Comparison of ENCODE assay signal across 8 mouse cellular contexts in the genomic region with DNA sequence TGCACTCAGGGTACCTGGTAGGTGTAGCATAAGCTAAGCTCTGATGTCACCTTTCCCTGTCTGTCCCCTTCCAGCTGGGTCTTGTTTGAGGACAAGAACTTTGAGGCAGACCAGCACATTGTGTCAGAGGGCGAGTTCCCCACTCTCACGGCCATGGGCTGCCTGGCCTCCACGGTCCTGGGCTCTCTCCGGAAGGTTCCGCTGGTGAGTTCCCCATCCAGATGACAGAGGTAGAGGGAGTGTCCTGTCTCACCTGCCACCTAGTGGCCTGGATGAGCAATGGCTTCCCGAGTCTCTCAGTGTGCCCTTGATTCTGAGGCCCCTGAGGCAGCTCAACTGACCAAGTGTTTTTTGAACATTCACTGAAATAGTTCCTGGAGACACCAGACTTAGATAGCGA. TPM values are rescaled to one million over a fixed set of nuclear protein-coding genes. Genes with fewer than 3 reads are reported as not detected.
DNase-seq lines count a peak whose midpoint lies in the region; ATAC-seq and TF ChIP-seq lines count a peak whose summit lies in the region.

No protein-coding gene starts in this region.

- no peak overlapping the region for H3K9ac ChIP-seq in intestine, embryonic 15.5 days

- intact Hi-C loops in heart, postnatal 25 days (cut with DNase I) = loop anchor here (5.0 kb wide), 1 partner anchor 50 kb away; no protein-coding TSS in a partner anchor

- peaks cover 7% of the 10 kb centered on the region; the same call in 1 of the 2 replicates for H3K27me3 ChIP-seq in heart, embryonic 10.5 days (ENCODE audit: insufficient read depth, poor library complexity, severe bottlenecking)
- H3K27me3 ChIP-seq in intestine, embryonic 15.5 days (replicated peaks) = no peaks in the 10 kb centered on the region

- DNase-seq in heart, embryonic 10.5 days (ENCODE audit: low spot score) = peak; percentile 79
- DNase-seq in heart, postnatal 25 days (ENCODE audit: low spot score) = no peak
- peak; percentile 79 for DNase-seq in R1 (ENCODE audit: low read depth, low spot score)
- peak; percentile 41 for DNase-seq in embryo, embryonic 9.5 days (ENCODE audit: extremely low spot score)
- DNase-seq in lung, adult 2 months = peak; percentile 38
- no peak for DNase-seq in layer of hippocampus, postnatal 14 days (ENCODE audit: low spot score in 2 of 2)

- H3K27ac ChIP-seq in heart, embryonic 10.5 days = no peak overlapping the region
- H3K27ac ChIP-seq in intestine, embryonic 15.5 days = no peak overlapping the region

- 42% methylated on average over 7 of the region's 7 CpGs for WGBS in heart, embryonic 10.5 days
- WGBS in intestine, embryonic 15.5 days = 32% methylated on average over 7 of the region's 7 CpGs
- WGBS in lung, adult 2 months = 17% methylated on average over 7 of the region's 7 CpGs

- no peak overlapping the region for H3K4me2 ChIP-seq in intestine, embryonic 15.5 days (replicated peaks)

- H3K9me3 ChIP-seq in heart, embryonic 10.5 days = no peaks in the 10 kb centered on the region
- no peaks in the 10 kb centered on the region for H3K9me3 ChIP-seq in intestine, embryonic 15.5 days

- H3K36me3 ChIP-seq in heart, embryonic 10.5 days = no peaks in the 10 kb centered on the region
- peaks cover 5% of the 10 kb centered on the region; the same call in 1 of the 2 replicates for H3K36me3 ChIP-seq in intestine, embryonic 15.5 days

- no peak overlapping the region for H3K4me3 ChIP-seq in heart, embryonic 10.5 days
- H3K4me3 ChIP-seq in intestine, embryonic 15.5 days (replicated peaks) = no peak overlapping the region
- H3K4me3 ChIP-seq in lung, adult 2 months (replicated peaks; ENCODE audit: extremely low read depth, low read depth, low read length) = no peak overlapping the region

- ATAC-seq in intestine, embryonic 15.5 days = peak; percentile 72
- peak; percentile 92 for ATAC-seq in neutrophil, adult 5-6 weeks (ENCODE audit: extremely low read depth, insufficient number of reproducible peaks, low FRiP score, poor library complexity, severe bottlenecking)

- peaks cover 8% of the 10 kb centered on the region for H3K4me1 ChIP-seq in heart, embryonic 10.5 days
- 0 out of 2 replicates have a peak, but pooled peaks cover 5% of the 10 kb centered on the region for H3K4me1 ChIP-seq in intestine, embryonic 15.5 days (replicated peaks)
- H3K4me1 ChIP-seq in lung, adult 2 months (ENCODE audit: control insufficient read depth, insufficient read depth, low read length) = no peaks in the 10 kb centered on the region

- TF ChIP-seq POLR2A in lung, adult 2 months (IDR thresholded peaks at IDR 0.05; ENCODE audit: borderline replicate concordance, extremely low read depth, low read depth, low read length) = no peak

- peak; percentile 85 for TF ChIP-seq CTCF in lung, adult 2 months (IDR thresholded peaks at IDR 0.05; ENCODE audit: insufficient read depth, low read length)

RNA-seq across cellular contexts. Expression of a gene that starts 7.5 kb away (rescaled TPM):
- polyA plus RNA-seq in heart, embryonic 10.5 days (2016; fragmentation: Nextera tagmentation; extraction: Ambion mirVana) = 1.7 and 4.2 TPM in 2 replicates
- total RNA-seq in heart, postnatal 25 days (2021) = 1 to 10 TPM; 3.6 to 4.5 TPM
- 27.0 and 29.7 TPM in 2 replicates for polyA plus RNA-seq in intestine, embryonic 15.5 days (2015; fragmentation: Nextera tagmentation; extraction: Ambion mirVana)
- polyA plus RNA-seq in lung, adult 2 months (2012; rRNA removed) = 52.8 and 76.5 TPM in 2 replicates
- 2,308 and 2,325 TPM in 2 replicates for total RNA-seq in neutrophil, adult 5-6 weeks (2017)
- 1 to 10 TPM in 1 of 2 experiments, under 1 TPM in 1; 0.86 to 1.5 TPM for total RNA-seq in layer of hippocampus, postnatal 14 days (2021)

RNA-seq across cellular contexts. Expression of a gene that starts 15.0 kb away (rescaled TPM):
- polyA plus RNA-seq in heart, embryonic 10.5 days (2016; fragmentation: Nextera tagmentation; extraction: Ambion mirVana) = 2.6 and 2.9 TPM in 2 replicates
- 1 to 10 TPM; 1.1 to 1.5 TPM for total RNA-seq in heart, postnatal 25 days (2021)
- 4.4 and 6.0 TPM in 2 replicates for polyA plus RNA-seq in intestine, embryonic 15.5 days (2015; fragmentation: Nextera tagmentation; extraction: Ambion mirVana)
- polyA plus RNA-seq in lung, adult 2 months (2012; rRNA removed) = 28.8 and 30.0 TPM in 2 replicates
- 15.0 and 22.1 TPM in 2 replicates for total RNA-seq in neutrophil, adult 5-6 weeks (2017)
- 10 to 100 TPM; 22.0 to 24.2 TPM for total RNA-seq in layer of hippocampus, postnatal 14 days (2021)

RNA-seq across cellular contexts. Expression of a gene that starts 26.8 kb away (rescaled TPM):
- 0.78 and 2.7 TPM in 2 replicates for polyA plus RNA-seq in heart, embryonic 10.5 days (2016; fragmentation: Nextera tagmentation; extraction: Ambion mirVana)
- total RNA-seq in heart, postnatal 25 days (2021) = not detected
- polyA plus RNA-seq in intestine, embryonic 15.5 days (2015; fragmentation: Nextera tagmentation; extraction: Ambion mirVana) = 14.9 and 16.6 TPM in 2 replicates
- 7.2 and 14.7 TPM in 2 replicates for polyA plus RNA-seq in lung, adult 2 months (2012; rRNA removed)
- total RNA-seq in neutrophil, adult 5-6 weeks (2017) = 4.2 and 7.4 TPM in 2 replicates
- total RNA-seq in layer of hippocampus, postnatal 14 days (2021) = 1 to 10 TPM; 1.2 to 2.2 TPM

RNA-seq across cellular contexts. Expression of a gene that starts 33.8 kb away (rescaled TPM):
- polyA plus RNA-seq in heart, embryonic 10.5 days (2016; fragmentation: Nextera tagmentation; extraction: Ambion mirVana) = not detected in 2 replicates
- total RNA-seq in heart, postnatal 25 days (2021) = not detected
- not detected in 2 replicates for polyA plus RNA-seq in intestine, embryonic 15.5 days (2015; fragmentation: Nextera tagmentation; extraction: Ambion mirVana)
- polyA plus RNA-seq in lung, adult 2 months (2012; rRNA removed) = 0.27 and 0.58 TPM in 2 replicates
- total RNA-seq in neutrophil, adult 5-6 weeks (2017) = 0.58 TPM in 1 of 2 replicates, not detected in the other
- not detected for total RNA-seq in layer of hippocampus, postnatal 14 days (2021)

RNA-seq across cellular contexts. Expression of a gene that starts 41.2 kb away (rescaled TPM):
- 188 and 243 TPM in 2 replicates for polyA plus RNA-seq in heart, embryonic 10.5 days (2016; fragmentation: Nextera tagmentation; extraction: Ambion mirVana)
- 10 to 100 TPM; 38.8 to 41.8 TPM for total RNA-seq in heart, postnatal 25 days (2021)
- 362 and 375 TPM in 2 replicates for polyA plus RNA-seq in intestine, embryonic 15.5 days (2015; fragmentation: Nextera tagmentation; extraction: Ambion mirVana)
- polyA plus RNA-seq in lung, adult 2 months (2012; rRNA removed) = 654 and 703 TPM in 2 replicates
- 471 and 477 TPM in 2 replicates for total RNA-seq in neutrophil, adult 5-6 weeks (2017)
- total RNA-seq in layer of hippocampus, postnatal 14 days (2021) = 100 to 1,000 TPM; 271 to 295 TPM

Comparison
In these comparisons a context has a peak if more than half of its experiments do, and no peak if none do; other contexts are left out.
1. DNase-seq: peak in heart, embryonic 10.5 days (single experiment), R1 (single experiment), embryo, embryonic 9.5 days (single experiment) and lung, adult 2 months (single experiment); none in heart, postnatal 25 days (single experiment) and layer of hippocampus, postnatal 14 days (0 of 2).
2. RNA of a gene that starts 7.5 kb away (total RNA-seq): 2,308 to 2,325 TPM in neutrophil, adult 5-6 weeks; 3.6 to 4.5 TPM in heart, postnatal 25 days and 0.86 to 1.5 TPM in layer of hippocampus, postnatal 14 days; every median in the first group is over 100 times any median in the second.